Mouse (Mus musculus): ENCODE data around the gene Grin2a.

DNA sequence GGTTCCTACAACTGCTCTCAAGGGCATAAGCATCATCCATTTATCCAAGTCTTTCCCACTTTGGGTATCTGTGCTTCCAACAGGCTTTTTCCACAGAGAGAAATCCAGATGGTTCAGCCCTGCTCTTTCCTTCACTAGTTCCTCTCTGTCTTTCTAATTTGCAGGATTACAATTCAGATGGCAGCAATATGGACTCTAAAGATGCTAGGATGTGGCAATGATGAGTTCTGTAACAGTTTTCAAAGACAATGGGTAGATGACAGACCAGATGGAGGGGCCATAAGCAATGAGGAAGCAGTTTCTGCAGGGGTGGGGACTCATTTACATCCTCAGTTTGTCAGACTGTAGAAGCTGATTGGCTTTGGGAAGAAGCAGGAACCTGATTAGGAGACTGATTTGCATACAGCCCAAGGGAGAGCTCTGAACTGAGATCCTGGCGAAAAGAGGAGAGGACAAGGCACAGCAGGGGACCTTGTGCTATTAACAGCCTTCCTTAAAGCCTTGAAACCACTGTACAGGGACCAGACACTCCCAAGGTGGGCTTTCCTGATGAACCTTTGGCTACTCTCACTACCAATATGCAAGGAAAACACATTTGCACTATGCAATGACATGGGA, 306.7 kb downstream of the Grin2a start:
- TF ChIP-seq POLR2A (IDR thresholded peaks at IDR 0.05; ENCODE audit: low read depth, low read length) (no peak), CTCF (IDR thresholded peaks at IDR 0.05; ENCODE audit: extremely low read depth, insufficient read depth, insufficient read length, insufficient replicate concordance) (no peak)
